Mouse (Mus musculus): ENCODE measurements around the gene Ankrd63.

GRCm38 (mm10) chr2:118669785-118670184 lies 34.0 kb downstream of the Ankrd63 start:
- no peak for TF ChIP-seq CTCF (IDR thresholded peaks at IDR 0.05; ENCODE audit: insufficient read depth, low read length)
- TF ChIP-seq POLR2A (IDR thresholded peaks at IDR 0.05; ENCODE audit: borderline replicate concordance, extremely low read depth, low read depth, low read length) = no peak

Measured in lung, adult 2 months (tissue).